Mouse (Mus musculus) midbrain, embryonic 13.5 days (tissue): ENCODE results near the gene Aloxe3. TPM values are rescaled to one million over a fixed set of nuclear protein-coding genes. Genes with fewer than 3 reads are reported as not detected.

ENCODE experiments used
- ATAC-seq: fragments of 200-750 bp; cut with Nextera tagmentation; 2 replicates; pipeline ENCODE4 v1.8.0; 2017; ENCODE audit warnings: mild to moderate bottlenecking, moderate TSS enrichment, moderate library complexity
- H3K27ac ChIP-seq: fragments of 300-500 bp; sonication (generic); 2 replicates; pipeline ENCODE4 v1.5.1; 2015; ENCODE audit warnings: inconsistent platforms, mild to moderate bottlenecking, moderate library complexity
- H3K27me3 ChIP-seq: fragments of 300-500 bp; sonication (generic); 2 replicates; pipeline ENCODE4 v1.6.1; 2015; ENCODE audit warnings: mild to moderate bottlenecking, inconsistent platforms
- H3K36me3 ChIP-seq: fragments of 300-500 bp; sonication (generic); 2 replicates; pipeline ENCODE4 v1.6.1; 2015; ENCODE audit warnings: mild to moderate bottlenecking, inconsistent platforms
- H3K4me1 ChIP-seq: fragments of 300-500 bp; sonication (generic); replicated peaks from 2 replicates; pipeline ENCODE4 v1.6.1; 2015; ENCODE audit warnings: inconsistent platforms
- H3K4me2 ChIP-seq: fragments of 300-500 bp; sonication (generic); replicated peaks from 2 replicates; pipeline ENCODE4 v1.6.1; 2015; ENCODE audit warnings: moderate library complexity, mild to moderate bottlenecking, inconsistent platforms
- H3K4me3 ChIP-seq: fragments of 300-500 bp; sonication (generic); replicated peaks from 2 replicates; pipeline ENCODE4 v1.5.1; 2015; ENCODE audit warnings: mild to moderate bottlenecking, inconsistent platforms
- H3K9ac ChIP-seq: fragments of 300-500 bp; sonication (generic); replicated peaks from 2 replicates; pipeline ENCODE4 v1.6.1; 2015; ENCODE audit warnings: mild to moderate bottlenecking, inconsistent platforms
- H3K9me3 ChIP-seq: fragments of 300-500 bp; sonication (generic); 2 replicates; pipeline ENCODE4 v1.6.1; 2016; ENCODE audit warnings: mild to moderate bottlenecking, inconsistent platforms
- WGBS: fragments of 180-500 bp; shearing (Covaris S2); methylation state at CpG from one replicate; pipeline ENCODE4 v1.1.7; 2015; 5-methylcytosine and 5-hydroxymethylcytosine counted together
- polyA plus RNA-seq: library from polyadenylated mRNA; unstranded; fragments of >200 nt; fragmentation: Nextera tagmentation; extraction: Ambion mirVana; gene quantifications from 2 replicates; pipeline ENCODE4 v1.2.1, GENCODE M21; 2015

Aloxe3 gene
- polyA plus RNA-seq, 1 experiment from 2014 or later: 0.39 TPM

- Histone ChIP-seq H3K4me1 (peaks cover 62% of the 10 kb centered on the region), H3K4me3 (peak within 1 kb of the TSS; percentile 75)
Measured at GRCm38 (mm10) chr11:69122336-69122951, 3.3 kb upstream of the Aloxe3 start, which contains the start of gene 9130213A22Rik. 9130213A22Rik (minus strand) TSS chr11:69122589.

GRCm38 (mm10) chr11:69123056-69123692 lies 2.5 kb upstream of the Aloxe3 start:
- peak overlapping the region; percentile 75 for H3K4me3 ChIP-seq
- peak overlapping the region; percentile 98 for H3K4me2 ChIP-seq
- no peaks in the 10 kb centered on the region for H3K36me3 ChIP-seq
- peaks cover 42% of the 10 kb centered on the region for H3K27me3 ChIP-seq
- H3K4me1 ChIP-seq: peaks cover 56% of the 10 kb centered on the region
- peak overlapping the region; percentile 80 for H3K9ac ChIP-seq
- H3K9me3 ChIP-seq: no peaks in the 10 kb centered on the region
- H3K27ac ChIP-seq: peak overlapping the region; percentile 58
- under 1% methylated on average over 28 of the region's 29 CpGs for WGBS
- ATAC-seq: peak; percentile 19

More at GRCm38 (mm10) chr11:69122336-69122951, 3.3 kb upstream of the Aloxe3 start, which contains the start of gene 9130213A22Rik:
- Histone ChIP-seq H3K9me3 (no peaks in the 10 kb centered on the region), H3K27ac (peak within 1 kb of the TSS; percentile 58), H3K27me3 (peaks cover 35% of the 10 kb centered on the region), H3K4me2 (peak within 1 kb of the TSS; percentile 98), H3K36me3 (no peaks in the 10 kb centered on the region), H3K9ac (peak within 1 kb of the TSS; percentile 80)
- peak; percentile 73 for ATAC-seq
- WGBS: under 1% methylated on average over 57 of the region's 66 CpGs

- Histone ChIP-seq H3K4me1 (peaks cover 51% of the 10 kb centered on the region), H3K9ac (peak overlapping the region; percentile 56), H3K36me3 (no peaks in the 10 kb centered on the region), H3K9me3 (no peaks in the 10 kb centered on the region), H3K4me2 (peak overlapping the region; percentile 98), H3K27ac (peak overlapping the region; percentile 75), H3K4me3 (peak overlapping the region; percentile 75), H3K27me3 (peaks cover 44% of the 10 kb centered on the region)
- under 1% methylated on average over 31 of the region's 31 CpGs for WGBS
- peak; percentile 57 for ATAC-seq
Measured at GRCm38 (mm10) chr11:69123693-69124497, 1.8 kb upstream of the Aloxe3 start.

- peaks cover 41% of the 10 kb centered on the region for H3K27me3 ChIP-seq
Measured at GRCm38 (mm10) chr11:69124498-69124847, 1.2 kb upstream of the Aloxe3 start.

GRCm38 (mm10) chr11:69125041-69125851 lies 450 bp upstream of the Aloxe3 start:
- Histone ChIP-seq H3K4me3 (peak overlapping the region; percentile 61), H3K9ac (peak overlapping the region; percentile 64), H3K4me2 (peak overlapping the region; percentile 84), H3K36me3 (no peaks in the 10 kb centered on the region), H3K27me3 (peaks cover 40% of the 10 kb centered on the region), H3K27ac (peak overlapping the region; percentile 60; the same call in 1 of the 2 replicates), H3K4me1 (peaks cover 38% of the 10 kb centered on the region), H3K9me3 (no peaks in the 10 kb centered on the region)
- ATAC-seq: peak; percentile 22; the same call in 1 of the 2 replicates
- WGBS: under 1% methylated on average over 24 of the region's 24 CpGs

More at GRCm38 (mm10) chr11:69124498-69124847, 1.2 kb upstream of the Aloxe3 start:
- peak overlapping the region; percentile 75; the same call in 1 of the 2 replicates for H3K4me3 ChIP-seq
- H3K4me2 ChIP-seq: peak overlapping the region; percentile 98; the same call in 1 of the 2 replicates
- ATAC-seq: peak; percentile 40; the same call in 1 of the 2 replicates
- H3K9me3 ChIP-seq: no peaks in the 10 kb centered on the region
- peaks cover 45% of the 10 kb centered on the region for H3K4me1 ChIP-seq
- WGBS: 0% methylated on average over 3 of the region's 3 CpGs
- H3K36me3 ChIP-seq: no peaks in the 10 kb centered on the region
- no peak overlapping the region for H3K27ac ChIP-seq
- H3K9ac ChIP-seq: no peak overlapping the region

GRCm38 (mm10) chr11:69125919-69126705 lies 416 bp downstream of the Aloxe3 start:
- Histone ChIP-seq H3K27ac (no peak overlapping the region), H3K36me3 (no peaks in the 10 kb centered on the region), H3K9ac (peak overlapping the region; percentile 64), H3K27me3 (peaks cover 33% of the 10 kb centered on the region), H3K4me1 (peaks cover 30% of the 10 kb centered on the region), H3K4me3 (peak overlapping the region; percentile 61), H3K4me2 (peak overlapping the region; percentile 84), H3K9me3 (no peaks in the 10 kb centered on the region)
- WGBS: 9% methylated on average over 20 of the region's 20 CpGs
- ATAC-seq: no peak

- no peak overlapping the region for H3K9ac ChIP-seq
- H3K9me3 ChIP-seq: no peaks in the 10 kb centered on the region
- peaks cover 24% of the 10 kb centered on the region for H3K4me1 ChIP-seq
- 56% methylated on average over 2 of the region's 2 CpGs for WGBS
- H3K36me3 ChIP-seq: no peaks in the 10 kb centered on the region
- H3K27ac ChIP-seq: no peak overlapping the region
- peaks cover 27% of the 10 kb centered on the region for H3K27me3 ChIP-seq
- peak overlapping the region; percentile 84 for H3K4me2 ChIP-seq
- no peak for ATAC-seq
- peak overlapping the region; percentile 61 for H3K4me3 ChIP-seq
Measured at GRCm38 (mm10) chr11:69126706-69127095, 1.0 kb downstream of the Aloxe3 start.

- ATAC-seq: no peak
- no peak overlapping the region for H3K4me3 ChIP-seq
- H3K27me3 ChIP-seq: peaks cover 34% of the 10 kb centered on the region
- no peak overlapping the region for H3K9ac ChIP-seq
- H3K9me3 ChIP-seq: no peaks in the 10 kb centered on the region
- H3K4me2 ChIP-seq: no peak overlapping the region
- no peak overlapping the region for H3K27ac ChIP-seq
- peaks cover 14% of the 10 kb centered on the region for H3K4me1 ChIP-seq
- H3K36me3 ChIP-seq: no peaks in the 10 kb centered on the region
- 73% methylated on average over 8 of the region's 8 CpGs for WGBS
Measured at GRCm38 (mm10) chr11:69128426-69129122, 2.9 kb downstream of the Aloxe3 start.

- Histone ChIP-seq H3K4me1 (peaks cover 12% of the 10 kb centered on the region), H3K27me3 (peaks cover 24% of the 10 kb centered on the region; the same call in 1 of the 2 replicates), H3K9ac (peak overlapping the region; percentile 54), H3K36me3 (no peaks in the 10 kb centered on the region), H3K4me2 (peak overlapping the region; percentile 62), H3K4me3 (peak overlapping the region; percentile 42), H3K9me3 (no peaks in the 10 kb centered on the region), H3K27ac (no peak overlapping the region)
- WGBS: 23% methylated on average over 5 of the region's 5 CpGs
- ATAC-seq: peak; percentile 40; the same call in 1 of the 2 replicates
Measured at GRCm38 (mm10) chr11:69133566-69133922, 7.8 kb downstream of the Aloxe3 start.

GRCm38 (mm10) chr11:69133923-69134621 lies 8.4 kb downstream of the Aloxe3 start:
- Histone ChIP-seq H3K4me1 (peaks cover 12% of the 10 kb centered on the region), H3K27ac (no peak overlapping the region), H3K27me3 (peaks cover 24% of the 10 kb centered on the region; the same call in 1 of the 2 replicates), H3K36me3 (no peaks in the 10 kb centered on the region), H3K9me3 (no peaks in the 10 kb centered on the region), H3K4me3 (peak overlapping the region; percentile 42), H3K4me2 (peak overlapping the region; percentile 62), H3K9ac (peak overlapping the region; percentile 54)
- ATAC-seq: peak; percentile 85
- WGBS: 2% methylated on average over 34 of the region's 34 CpGs
